Mouse (Mus musculus) testis, adult 2 months (tissue): ENCODE results near the gene Tmem98.

Source experiments
- CTCF ChIP-seq: fragments of 200-500 bp; IDR thresholded peaks from 2 replicates; pipeline ENCODE4 v1.5.1; 2012; ENCODE audit warnings: low read depth, mild to moderate bottlenecking, inconsistent platforms, low read length, moderate library complexity; ENCODE audit not compliant: control insufficient read depth, insufficient read depth, insufficient replicate concordance
- POLR2A ChIP-seq: fragments of 200-500 bp; IDR thresholded peaks from 2 replicates; pipeline ENCODE4 v1.6.1; 2012; ENCODE audit warnings: low read depth, mild to moderate bottlenecking, inconsistent platforms, low read length, moderate library complexity; ENCODE audit not compliant: control insufficient read depth

DNA sequence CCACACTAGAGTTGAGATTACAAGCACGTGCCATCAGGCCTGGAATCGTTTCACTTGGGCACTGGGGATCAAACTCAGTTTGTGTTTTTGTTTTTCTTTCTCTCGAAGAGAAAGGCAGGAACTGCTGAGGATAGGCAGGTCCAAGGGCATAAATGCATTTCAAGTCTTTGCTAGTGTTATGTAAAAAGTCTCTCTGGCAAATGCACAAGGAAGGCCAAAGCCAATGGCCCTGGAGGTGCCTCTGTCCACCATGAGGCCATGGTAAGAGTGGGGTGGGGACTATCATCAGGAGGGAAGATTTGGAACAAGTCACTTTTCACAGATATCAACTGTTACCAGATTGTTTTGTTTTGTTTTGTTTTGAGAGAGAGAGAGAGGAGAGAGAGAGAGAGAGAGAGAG is 36.1 kb downstream of the Tmem98 start:
- TF ChIP-seq POLR2A (no peak), CTCF (no peak)
